Mouse (Mus musculus): ENCODE measurements at regions not wholly inside any gene's neighbourhood (a gene's known extent, or its start where the extent isn't known, plus 50 kb on each side); places are given as distances from the start of the nearest gene placed in this dataset.
A peak's percentile ranks its signal among the peaks of the same experiment; 100 is the strongest.

DNA sequence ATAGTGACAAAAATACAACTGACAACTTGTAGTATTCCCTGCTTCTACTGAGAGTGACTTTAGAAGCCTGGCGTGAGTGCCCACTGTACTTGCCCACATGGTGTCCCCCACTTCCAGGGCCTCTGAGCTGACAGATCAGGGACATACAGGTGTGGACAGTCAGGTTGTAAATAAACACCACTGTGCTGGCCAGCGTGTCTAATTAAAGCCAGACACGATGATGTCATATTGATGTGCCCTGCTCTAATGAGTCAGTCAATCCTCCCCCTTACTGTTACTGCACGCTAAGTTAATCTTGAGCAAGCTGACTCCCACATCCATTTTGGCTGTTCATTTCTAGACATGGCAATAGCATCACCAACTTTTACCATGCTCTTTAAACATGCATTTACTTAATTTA is 164.7 kb downstream of the Pmp22 start:
- no peak for DNase-seq

DNA sequence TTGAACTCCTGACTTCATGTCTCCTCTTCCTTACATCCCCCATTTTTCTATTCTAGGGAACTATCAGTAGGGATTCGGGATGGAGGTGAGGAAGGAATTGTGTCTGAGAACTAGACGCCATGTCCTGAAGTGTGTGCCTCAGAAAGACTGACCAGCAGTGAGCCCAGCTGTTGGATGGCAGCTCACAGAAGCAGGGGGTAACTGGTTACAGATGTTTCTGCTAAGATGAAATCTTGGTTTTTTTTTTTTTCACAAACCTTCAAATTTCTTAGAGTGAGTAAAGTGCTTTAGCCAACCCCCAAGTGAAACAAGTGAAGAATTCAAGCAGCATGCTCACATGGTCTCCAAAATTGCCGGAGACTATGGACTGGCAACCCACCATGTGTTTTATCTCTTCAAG is 165.7 kb downstream of the Pmp22 start:
- no peak for DNase-seq

DNA sequence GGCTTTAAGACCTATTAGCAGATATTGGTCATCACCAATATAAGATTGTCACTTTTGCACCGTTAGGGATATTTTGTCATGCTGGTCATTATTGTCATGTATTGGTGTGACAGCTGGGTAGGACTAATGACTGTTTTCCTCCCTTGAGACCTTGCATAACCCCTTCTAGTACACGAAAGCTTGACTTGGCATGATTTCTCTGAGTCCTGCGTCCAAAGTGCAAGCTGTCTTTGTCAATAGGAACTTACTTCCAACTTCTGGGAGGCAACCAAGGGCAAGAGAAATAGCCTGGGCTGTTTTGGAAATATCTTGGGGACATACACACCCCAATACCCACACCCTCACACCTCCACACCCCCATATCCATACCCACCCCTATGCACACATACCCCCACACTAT is 167.7 kb downstream of the Pmp22 start:
- DNase-seq, result no peak

DNA sequence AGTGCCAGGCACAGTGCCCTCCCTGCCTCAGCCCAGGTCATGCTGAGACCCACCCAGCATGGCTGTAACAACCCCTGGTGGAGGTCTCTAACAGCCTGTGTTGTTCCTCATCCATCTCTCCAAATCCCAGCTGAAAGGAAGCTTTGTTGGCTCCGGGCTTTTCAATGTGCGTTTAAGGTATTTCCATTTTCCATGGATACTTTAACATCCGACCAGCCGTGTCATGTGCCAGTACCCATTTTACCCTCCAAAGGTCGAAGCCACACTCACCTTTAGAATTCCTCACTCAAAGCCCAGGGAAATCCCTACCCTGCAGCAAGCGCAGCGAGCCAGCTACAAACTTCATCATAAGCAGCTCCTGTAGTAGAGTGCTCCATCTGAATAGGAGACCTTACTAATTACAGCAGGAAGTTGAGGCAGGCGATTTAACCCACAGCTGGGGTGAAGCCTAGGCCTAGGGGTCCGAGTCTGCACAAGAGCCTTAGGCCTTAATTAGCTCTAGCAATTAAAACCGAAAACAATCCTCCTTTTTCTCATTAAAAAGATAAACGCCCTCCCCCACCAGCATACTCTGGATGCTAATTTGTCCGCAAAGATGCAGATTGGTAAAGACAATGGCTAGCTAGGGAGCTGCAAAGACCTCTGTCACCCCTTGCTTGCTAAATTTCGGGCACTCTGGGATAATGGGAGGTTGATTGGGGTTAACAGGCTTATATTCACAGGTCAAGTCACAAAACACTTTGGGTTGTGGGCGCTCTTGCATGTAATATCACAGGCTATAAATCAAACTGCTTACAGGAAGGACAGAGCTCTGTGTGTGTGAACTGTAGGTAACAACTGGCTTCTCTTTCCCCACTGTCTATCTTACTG is 171.2 kb downstream of the Pmp22 start:
- no peak for DNase-seq

DNA sequence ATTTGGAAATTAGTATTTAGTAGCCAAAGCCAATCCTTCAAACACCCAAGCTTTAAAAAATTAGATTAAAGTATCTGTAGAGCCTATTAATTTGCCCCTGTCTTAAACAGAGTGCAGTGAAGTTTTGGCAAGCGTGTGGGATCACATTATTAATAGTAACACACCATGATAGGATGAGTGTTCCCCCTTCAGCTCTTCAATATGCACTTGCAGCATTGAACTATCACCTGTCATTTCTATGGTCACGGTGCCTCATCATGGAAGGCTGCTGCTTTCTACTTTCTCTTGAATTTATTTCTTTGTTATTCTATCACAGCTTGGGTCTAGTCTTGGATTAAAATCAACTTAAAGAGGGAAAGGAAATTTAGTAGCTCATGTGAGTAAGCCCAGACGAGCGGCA is 196.4 kb downstream of the Pmp22 start:
- no peak for DNase-seq

DNA sequence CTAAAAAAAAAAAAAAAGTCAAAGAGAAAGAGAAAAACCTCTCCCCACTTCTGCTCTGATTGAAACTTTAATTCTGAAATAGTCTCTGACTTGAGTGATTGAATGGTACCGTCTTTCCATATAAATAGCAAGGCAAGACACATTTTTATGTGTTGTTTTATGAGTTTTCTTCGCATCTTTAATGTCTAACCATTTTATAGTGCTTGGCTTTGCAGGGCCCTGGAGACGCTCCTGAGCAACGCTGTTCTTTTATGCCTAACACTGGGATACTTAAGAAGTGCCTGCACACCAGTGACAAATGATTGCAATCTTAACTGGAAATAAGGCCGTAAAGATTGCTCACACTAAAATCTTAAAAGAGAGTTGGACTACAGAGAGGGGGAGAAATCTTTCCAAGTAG is 198.1 kb downstream of the Pmp22 start:
- DNase-seq, result no peak

DNA sequence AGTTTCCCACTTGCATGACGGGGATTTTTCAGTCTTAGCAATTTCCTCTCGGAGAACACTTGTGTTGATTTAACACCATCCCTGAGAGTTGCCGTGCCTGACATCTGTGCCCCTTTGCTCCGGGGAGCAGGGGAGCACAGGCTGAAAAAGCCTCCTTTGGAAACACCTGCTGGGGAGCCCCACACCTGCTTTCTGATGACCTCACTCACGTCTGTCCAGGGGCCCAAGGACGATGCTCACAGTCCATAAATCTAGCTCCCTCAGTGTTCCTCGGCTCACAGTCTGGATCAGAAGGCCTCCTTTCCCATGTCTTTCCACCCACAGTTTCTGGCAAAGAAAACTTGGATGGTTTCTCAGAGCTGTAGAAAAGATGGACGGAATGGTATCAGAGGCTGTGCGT is 208.7 kb downstream of the Pmp22 start:
- DNase-seq, result no peak

DNA sequence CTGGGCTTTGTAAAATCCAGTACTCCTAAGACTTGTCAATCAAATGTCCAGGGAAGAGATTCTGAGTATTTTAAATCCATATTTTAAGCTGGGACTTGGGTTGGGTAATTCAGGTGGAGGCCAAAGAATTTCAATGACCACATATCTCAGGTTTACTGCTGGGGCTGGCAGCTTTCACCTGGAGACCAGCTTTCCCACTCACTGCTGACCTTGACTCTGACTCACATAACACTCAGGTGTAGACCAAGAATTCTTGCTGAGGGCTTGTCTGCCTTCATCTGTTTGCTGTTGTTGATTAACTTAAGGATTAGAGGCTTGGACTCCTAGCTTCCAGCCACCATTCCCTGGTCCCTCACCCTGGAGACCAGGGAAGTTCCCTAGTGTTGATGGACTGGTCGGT is 209.5 kb downstream of the Pmp22 start:
- DNase-seq, result no peak

DNA sequence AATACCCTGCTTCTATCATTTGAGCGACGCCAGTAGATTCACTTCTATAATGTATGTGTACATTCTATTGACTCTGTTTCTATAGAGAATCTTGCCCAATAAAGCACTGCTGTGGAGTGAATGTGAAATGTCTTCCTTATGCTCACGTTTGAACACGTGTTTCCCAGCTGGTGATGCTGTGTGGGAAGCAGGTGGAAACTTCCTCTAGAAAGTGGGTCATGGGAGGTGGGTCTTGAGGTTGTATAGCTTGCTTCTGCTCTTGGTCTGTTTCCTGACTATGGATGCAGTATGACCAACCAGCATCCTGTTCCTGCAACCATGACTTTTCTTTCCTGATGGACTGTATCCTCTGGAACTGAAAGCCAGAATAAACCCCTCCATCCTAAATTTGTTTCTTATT is 216.9 kb downstream of the Pmp22 start:
- DNase-seq, result no peak

DNA sequence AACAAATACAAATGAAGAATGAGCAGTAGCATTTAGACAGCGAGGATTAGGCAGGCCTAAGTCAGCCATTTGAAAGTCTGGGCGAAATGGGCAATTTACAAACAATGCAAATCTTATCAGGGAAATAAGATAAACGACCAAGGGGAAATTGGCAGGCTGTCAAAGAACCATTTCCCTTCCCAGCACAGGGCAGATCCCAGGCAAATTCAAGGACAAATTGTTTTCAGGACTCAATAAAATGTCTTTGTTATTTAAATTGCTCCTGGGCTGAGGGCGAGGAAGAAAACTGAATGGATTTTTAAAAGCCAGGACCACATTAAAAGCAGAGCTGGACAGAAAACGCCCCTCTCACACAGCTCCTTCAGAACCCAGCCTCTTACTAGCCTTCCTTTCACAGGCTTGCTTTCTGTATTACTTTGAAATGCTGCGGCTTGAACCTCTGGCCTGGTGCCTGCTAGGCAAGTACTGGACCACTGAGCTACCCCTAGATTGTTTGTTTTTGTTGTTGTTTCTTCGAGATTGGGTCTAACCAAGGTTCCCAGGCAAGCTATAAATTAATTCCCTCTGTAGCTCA is 221.4 kb downstream of the Pmp22 start:
- no peak for DNase-seq

DNA sequence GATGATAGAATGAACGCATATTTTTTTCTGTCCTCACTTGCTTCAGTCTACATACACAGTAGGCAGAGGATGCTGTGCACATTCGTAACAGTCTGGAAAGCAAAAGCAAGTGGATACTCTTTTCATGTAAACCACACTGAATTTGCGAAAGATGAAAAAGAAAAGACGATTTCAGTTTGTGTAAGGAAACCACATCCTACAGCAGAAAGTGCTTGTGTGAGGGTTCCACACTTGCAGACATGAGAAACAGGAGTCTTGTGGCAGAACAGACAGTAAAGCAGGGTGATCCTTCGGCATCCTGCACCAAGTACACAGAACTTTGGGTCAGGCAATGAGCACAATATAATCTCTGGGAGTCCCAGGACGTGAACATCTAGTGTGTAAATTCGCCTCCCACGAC is 223.2 kb downstream of the Pmp22 start:
- peak; percentile 47 for DNase-seq

DNA sequence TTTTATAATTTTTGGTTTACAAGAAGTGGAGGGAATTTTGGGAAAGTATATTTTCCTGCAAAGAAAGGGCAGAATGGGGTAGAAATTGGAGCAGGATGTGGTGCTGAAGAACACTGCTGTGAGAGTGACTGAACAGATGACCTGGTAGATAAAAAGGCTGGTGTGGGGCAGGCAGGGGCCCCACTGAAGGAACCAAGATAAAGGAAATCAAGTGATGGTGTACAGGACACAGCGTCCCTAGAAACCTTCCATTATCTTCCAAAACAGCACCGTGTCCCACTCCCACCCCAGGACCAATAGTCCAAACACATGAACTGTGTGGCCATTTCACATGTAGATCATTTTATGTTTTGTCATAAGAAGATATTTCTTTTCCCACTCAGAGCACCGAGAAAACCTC is 224.2 kb downstream of the Pmp22 start:
- no peak for DNase-seq

DNA sequence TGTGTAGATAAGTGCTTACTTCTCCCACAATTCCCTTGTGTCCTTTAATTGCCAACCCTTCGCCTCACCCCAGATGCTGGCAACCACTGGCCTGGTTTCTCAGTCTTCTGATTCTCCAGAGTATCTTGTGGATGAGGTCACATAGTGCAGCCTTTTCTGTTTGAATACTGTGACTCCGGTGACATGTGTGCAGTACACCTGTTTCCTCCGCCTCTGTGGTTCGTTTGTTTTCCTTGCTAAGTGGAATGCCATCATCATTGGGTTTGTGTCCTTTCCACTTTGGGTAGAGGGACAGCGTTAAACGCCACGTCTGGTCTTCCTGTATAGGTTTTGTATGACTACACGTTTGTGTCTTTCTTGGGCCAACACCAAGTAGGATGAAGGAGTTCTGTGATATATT is 224.9 kb downstream of the Pmp22 start:
- peak; percentile 32 for DNase-seq

DNA sequence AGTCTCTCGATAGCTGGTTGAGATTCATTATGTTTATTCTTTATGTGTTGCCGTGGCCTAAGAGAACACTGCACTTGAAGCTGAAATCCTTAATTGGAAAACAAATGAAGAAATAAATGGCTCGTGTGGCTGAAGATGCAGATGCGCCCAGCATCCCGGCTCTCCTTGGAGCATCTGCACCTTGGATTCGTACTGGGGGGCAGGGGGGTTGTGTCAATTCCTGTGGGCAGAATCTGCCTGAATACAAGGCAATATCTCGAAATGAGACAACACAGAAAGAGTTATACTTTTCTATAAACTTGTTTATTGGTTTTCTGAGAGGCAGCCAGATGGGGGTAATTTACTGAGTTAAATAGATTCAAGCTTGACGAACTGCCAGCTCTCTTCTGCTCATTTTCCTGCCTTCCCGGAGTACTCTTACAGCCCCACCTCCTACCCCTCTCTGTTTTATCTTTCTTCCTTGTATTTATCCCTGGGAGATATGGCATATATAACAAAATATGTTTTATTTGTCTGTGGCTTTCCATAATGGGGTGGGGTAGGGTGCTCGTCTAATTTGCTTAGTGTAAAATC is 229.1 kb downstream of the Pmp22 start:
- no peak for DNase-seq

DNA sequence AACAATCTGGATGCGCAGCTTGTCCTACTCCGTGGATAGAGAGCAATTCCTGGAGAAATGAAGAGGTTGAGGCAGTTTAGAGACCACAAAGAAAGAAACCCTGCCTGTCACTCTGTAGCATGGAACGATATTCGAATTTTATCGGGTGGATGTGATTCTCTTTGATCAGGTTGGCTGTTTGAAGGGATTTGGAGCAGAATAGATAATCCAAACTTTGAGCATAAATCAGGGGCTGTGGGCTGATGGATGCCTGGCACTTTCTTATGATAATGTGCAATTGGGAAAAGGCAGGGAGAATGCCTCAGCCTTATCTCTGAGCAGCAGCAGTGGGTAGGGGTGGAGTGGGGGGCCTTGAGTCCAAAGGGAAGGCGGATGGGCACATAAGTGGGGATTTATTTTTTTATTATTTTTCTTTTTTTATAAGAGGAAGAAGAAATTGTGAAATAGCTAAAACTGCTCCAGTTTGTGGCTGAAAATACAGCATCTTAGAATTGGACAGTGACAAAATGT is 239.0 kb downstream of the Pmp22 start:
- DNase-seq, result no peak

DNA sequence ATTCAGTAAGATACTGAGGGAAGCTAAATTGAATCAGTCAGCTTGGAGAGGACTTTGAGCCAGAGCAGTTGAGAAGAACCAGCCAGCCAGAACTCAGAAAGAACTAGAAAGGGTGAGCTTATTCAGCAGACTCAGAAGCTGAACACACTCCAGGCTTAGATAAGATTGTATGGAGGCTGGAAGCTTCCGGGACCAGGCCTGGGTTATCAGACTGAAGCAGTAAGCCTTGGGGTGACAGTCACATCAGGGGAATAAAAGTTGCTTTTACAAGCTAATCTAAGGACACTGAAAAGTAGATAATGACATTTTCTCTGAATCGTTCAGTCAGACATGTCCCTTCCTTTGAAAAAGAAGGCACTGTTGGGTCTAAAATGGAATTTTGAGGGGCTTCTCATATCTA is 240.7 kb downstream of the Pmp22 start:
- DNase-seq, result no peak

DNA sequence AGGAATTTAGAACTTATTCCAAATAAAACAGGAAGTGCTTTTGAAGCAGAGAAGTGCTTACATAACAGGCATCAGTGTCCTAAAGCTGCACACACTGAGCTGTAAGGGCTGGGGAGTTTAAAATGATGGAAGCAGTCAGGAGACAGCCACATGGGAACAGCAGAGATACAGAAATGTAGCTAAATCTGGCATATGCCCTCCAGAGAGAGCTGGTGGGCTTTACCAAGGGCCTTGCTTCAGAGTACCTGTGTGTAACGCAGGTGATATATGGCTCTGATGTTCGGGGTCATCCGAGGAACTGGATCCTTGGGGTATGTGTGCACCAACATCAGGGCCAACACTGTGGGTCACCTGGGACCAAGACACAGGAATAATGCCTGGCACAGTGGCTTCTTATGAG is 247.5 kb downstream of the Pmp22 start:
- DNase-seq, result no peak

DNA sequence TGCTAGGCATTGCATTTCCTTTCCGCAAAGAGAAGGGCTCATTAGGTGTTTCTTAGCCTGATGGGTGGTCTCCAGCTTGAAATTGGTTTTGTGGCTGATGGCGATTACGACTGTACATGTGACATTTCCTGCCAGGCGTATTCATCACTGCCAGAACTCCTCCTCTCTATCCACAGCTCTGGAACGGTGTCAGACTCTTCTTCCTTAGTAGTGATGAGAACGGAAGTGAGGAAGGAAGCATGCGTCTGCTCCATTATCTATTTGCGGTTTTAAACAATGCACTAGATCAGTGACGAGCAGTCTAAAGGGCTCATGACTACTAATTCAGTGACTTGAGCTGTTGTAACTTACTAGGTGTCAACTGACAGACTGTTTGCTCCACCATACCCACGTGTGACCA is 248.2 kb downstream of the Pmp22 start:
- no peak for DNase-seq

DNA sequence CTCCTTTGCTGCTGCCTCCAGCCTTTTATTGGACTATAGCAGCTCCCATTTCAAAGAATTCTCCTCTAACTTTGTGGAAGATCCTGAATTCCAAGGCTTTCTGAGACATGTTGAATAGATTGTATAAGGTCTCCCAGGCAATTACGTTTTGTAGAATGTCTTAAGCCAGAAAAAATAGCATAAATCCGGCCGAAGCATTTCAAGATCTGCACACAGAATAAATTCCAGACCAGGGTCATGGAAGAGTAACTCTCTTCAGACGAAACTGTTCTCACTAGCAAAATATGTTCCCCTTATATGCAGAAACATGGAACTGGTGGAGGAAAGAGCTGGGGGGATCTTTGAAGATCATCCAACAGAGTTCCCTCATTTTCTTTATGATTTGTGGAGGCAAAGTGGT is 259.5 kb downstream of the Pmp22 start:
- no peak for DNase-seq

DNA sequence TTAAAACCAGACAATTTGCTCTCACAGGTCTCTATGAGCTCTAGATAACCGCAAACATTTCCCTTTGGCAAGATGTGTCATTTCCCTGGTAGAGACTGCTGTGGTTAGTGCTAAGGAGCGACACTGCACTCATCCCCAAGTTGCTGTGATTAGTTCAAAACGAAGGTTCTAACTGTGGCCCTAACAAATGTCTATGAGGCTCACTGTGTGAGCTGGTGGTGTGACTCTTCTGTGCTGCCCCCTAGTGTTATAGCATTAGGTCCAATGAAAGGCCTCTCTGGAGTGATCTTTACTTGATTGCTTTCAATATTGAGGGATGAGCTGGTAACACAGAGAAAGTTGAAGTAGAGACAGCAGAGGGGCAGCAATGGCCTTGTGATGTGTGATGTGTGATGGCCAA is 262.7 kb downstream of the Pmp22 start:
- DNase-seq, result peak; percentile 11

DNA sequence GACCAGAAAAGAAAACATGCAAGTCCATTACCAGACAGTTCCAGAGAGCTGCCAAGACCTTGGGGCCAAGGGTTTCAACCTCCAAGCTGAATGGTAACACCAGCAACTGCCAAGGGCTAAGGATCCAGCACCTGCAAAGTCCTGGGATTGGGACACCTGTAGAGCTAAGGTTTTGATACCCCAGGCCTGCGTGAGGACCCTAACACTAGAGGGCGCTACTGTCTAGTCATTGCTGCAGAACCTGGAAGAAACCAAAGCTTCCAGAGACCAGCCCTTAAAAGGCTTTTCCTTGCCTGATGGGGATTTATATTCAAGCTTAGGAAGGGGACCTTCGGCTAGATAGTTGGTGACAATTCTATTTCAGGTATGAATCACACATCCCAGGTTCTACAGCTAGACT is 263.6 kb downstream of the Pmp22 start:
- DNase-seq, result peak; percentile 7

DNA sequence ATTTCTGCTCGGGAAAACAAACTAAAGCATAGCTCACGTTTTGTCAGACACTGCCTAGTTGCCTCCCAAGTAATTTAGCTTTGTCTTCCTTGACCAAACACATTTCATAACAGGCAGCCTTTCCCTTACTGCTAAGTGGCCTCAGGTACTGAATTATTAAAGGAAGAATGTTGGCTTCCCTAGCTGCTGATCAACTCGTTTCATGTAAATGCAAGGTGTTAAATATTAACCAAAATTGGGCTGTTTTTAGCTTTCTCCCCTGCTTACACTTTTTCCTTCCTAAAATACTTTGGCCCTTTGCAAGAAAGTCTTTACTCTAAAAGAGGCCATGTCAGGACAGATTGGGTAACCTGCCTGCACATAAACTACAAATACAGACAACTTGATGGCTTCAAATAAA is 265.4 kb downstream of the Pmp22 start:
- DNase-seq, result no peak

DNA sequence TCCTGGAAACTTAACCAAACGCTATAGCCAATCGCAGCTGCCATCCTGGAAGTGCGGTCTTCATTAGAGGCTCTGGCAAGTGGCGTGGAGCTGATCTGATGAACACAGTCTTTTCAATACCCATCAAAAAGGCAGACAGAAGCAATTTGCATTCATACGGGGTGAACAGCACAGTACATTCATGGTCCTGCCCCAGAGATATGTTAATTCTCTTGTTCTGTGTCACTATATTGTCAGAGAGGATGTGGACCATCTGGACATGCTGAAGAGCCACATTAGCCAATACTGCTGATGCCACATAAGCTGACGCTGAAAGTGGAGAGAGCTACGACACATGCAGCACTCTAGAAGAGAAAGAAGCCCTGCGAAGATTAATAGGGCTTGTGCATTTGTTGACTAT is 267.6 kb downstream of the Pmp22 start:
- DNase-seq, result no peak

DNA sequence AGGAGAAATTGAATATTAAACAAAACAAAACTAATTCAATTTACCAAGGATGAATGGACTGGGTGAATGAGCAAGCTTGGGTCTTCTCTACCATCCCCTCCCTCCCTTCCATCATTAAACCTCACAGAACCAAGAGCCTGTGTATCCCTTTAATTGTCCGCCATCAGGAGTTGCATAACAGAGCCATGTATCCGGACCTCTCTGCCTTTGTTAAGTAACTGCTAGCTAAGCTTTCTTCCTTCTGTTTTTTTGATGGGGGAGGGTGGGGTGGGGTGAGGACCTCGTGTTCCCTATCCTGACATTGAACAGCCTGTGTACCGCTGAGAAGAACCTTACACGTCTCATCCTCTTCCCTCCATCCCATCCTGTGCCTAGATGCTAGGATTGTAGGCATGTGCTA is 274.0 kb downstream of the Pmp22 start:
- DNase-seq, result no peak
